Mouse (Mus musculus) ES-E14 (cell line): Measurements from ENCODE around the gene 4930519P11Rik. TPM values are rescaled to one million over a fixed set of nuclear protein-coding genes. Genes with fewer than 3 reads are reported as not detected.

Experiments used
- DNase-seq: peaks from one replicate; pipeline ENCODE4 v3.0.0-alpha.2; 2013; ENCODE audit warnings: low read depth, low spot score
- H3K27ac ChIP-seq: 2 replicates; pipeline ENCODE4 v1.5.1; 2012; ENCODE audit warnings: low read depth, mild to moderate bottlenecking, low read length, moderate library complexity, mixed read lengths; ENCODE audit not compliant: poor library complexity, insufficient read depth, severe bottlenecking
- H3K36me3 ChIP-seq: 2 replicates; pipeline ENCODE4 v1.6.1; 2012; ENCODE audit warnings: mild to moderate bottlenecking, low read length, moderate library complexity, mixed read lengths; ENCODE audit not compliant: control insufficient read depth, poor library complexity, insufficient read depth, severe bottlenecking
- H3K4me1 ChIP-seq, 2 experiments: fragments of 150-350 bp in 1 of 2; sonication (generic) in 1 of 2; 2 replicates each; pipeline ENCODE4 v1.6.1; 2012; ENCODE audit warnings: low read length in 2 of 2, mild to moderate bottlenecking in 1 of 2, mixed read lengths in 1 of 2; ENCODE audit not compliant: control insufficient read depth in 2 of 2, insufficient read depth in 2 of 2, poor library complexity in 1 of 2
- H3K4me3 ChIP-seq, 2 experiments: fragments of 150-350 bp in 1 of 2; sonication (generic) in 1 of 2; 2 replicates each; pipeline ENCODE4 v1.5.1; 2012; ENCODE audit warnings: low read length in 2 of 2, low read depth in 1 of 2, mild to moderate bottlenecking in 1 of 2, mixed read lengths in 1 of 2; ENCODE audit not compliant: insufficient read depth in 1 of 2, poor library complexity in 1 of 2, severe bottlenecking in 1 of 2
- H3K9ac ChIP-seq: 2 replicates; pipeline ENCODE4 v1.6.1; 2012; ENCODE audit warnings: low read depth, mild to moderate bottlenecking, low read length, mixed read lengths; ENCODE audit not compliant: poor library complexity, insufficient read depth, severe bottlenecking
- H3K9me3 ChIP-seq: fragments of 150-350 bp; sonication (generic); 2 replicates; pipeline ENCODE4 v1.6.1; 2012; ENCODE audit warnings: low read depth, mild to moderate bottlenecking, low read length; ENCODE audit not compliant: control insufficient read depth, insufficient read depth
- CHD2 ChIP-seq: IDR thresholded peaks from 2 replicates; pipeline ENCODE4 v1.6.1; 2014; ENCODE audit warnings: mild to moderate bottlenecking, low read depth, low read length, inconsistent platforms
- HCFC1 ChIP-seq: IDR thresholded peaks from 2 replicates; pipeline ENCODE4 v1.6.1; 2012; ENCODE audit warnings: low read length, inconsistent platforms, borderline replicate concordance; ENCODE audit not compliant: insufficient read depth
- MAFK ChIP-seq: IDR thresholded peaks from 2 replicates; pipeline ENCODE4 v1.6.1; 2014; ENCODE audit warnings: mild to moderate bottlenecking, low read depth, low read length, inconsistent platforms; ENCODE audit not compliant: insufficient read depth
- ZC3H11A ChIP-seq: IDR thresholded peaks from 2 replicates; pipeline ENCODE4 v1.6.1; 2012; ENCODE audit warnings: low read depth, mild to moderate bottlenecking, inconsistent platforms, low read length, borderline replicate concordance
- ZNF384 ChIP-seq: IDR thresholded peaks from 2 replicates; pipeline ENCODE4 v1.6.1; 2012; ENCODE audit warnings: low read depth, low read length, inconsistent platforms
- in situ Hi-C, 2 experiments: fragments of 600-800 bp; cut with MboI; formaldehyde crosslinking; loops; one replicate each; pipeline ENCODE4 v1.15.1; 2025; ENCODE audit warnings: low sequenced_read_pairs in 2 of 2, inconsistent platforms in 1 of 2; ENCODE audit not compliant: unreplicated experiment in 2 of 2
- total RNA-seq: library from RNA; depleted of rRNA; stranded (reverse); fragments of 300-350 nt; gene quantifications from 2 replicates; pipeline ENCODE4 v1.2.3, GENCODE M21; 2012

The 4930519P11Rik gene
- total RNA-seq, 1 experiment, result 0.67 TPM

DNA sequence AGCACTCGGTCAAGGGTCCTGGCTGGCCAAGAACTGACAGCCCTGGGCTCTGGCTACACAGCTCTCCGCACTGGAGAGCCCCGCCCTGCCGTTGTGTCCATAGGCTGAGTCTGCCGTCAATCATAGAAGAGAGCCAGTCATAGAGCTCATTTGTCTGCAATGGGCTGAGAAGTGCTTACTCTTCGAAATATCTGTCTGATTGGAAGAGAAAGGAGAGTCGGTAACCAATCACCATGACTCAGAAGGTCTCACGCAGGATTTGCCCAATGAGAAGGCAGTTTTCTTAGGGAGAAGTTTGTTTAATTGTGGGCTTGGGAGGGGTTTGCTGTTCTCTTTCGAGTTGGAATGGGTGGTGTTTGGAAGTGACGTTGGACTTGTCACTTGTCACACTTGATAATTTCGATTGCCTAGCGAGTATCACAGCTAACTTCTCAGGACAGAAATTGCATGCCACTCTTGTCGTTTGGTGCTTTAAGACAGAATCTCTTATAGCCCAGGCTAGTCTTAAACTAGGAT, 9.5 kb downstream of the 4930519P11Rik start, which contains the start of gene Pxmp4:
Gene Pxmp4 (minus strand): TSS at position 71 of the 516 bp plus-strand sequence.
- Histone ChIP-seq H3K36me3 (no peaks in the 10 kb centered on the region), H3K9me3 (no peaks in the 10 kb centered on the region), H3K4me3 (peak within 1 kb of the TSS; percentile 90 to 93), H3K9ac (peak within 1 kb of the TSS; percentile 85), H3K4me1 (peaks cover 0 to 3% of the 10 kb centered on the region in 2 experiments; a peak in 1 of 4 replicates), H3K27ac (no peak within 1 kb of the TSS)
- in situ Hi-C loops, result no loop called here
- peak; percentile 97 for DNase-seq
- TF ChIP-seq ZC3H11A, result no peak
- TF ChIP-seq MAFK, result peak; percentile 53; the same call in 1 of the 2 replicates
- TF ChIP-seq CHD2, result peak; percentile 95

GRCm38 (mm10) chr2:154603007-154603637, 10.1 kb downstream of the 4930519P11Rik start:
- in situ Hi-C loops, result no loop called here

GRCm38 (mm10) chr2:154601324-154601723, 11.9 kb downstream of the 4930519P11Rik start:
- no peaks in the 10 kb centered on the region for H3K36me3 ChIP-seq
- H3K27ac ChIP-seq, result no peak overlapping the region
- no peak overlapping the region for H3K4me3 ChIP-seq
- DNase-seq, result no peak
- TF ChIP-seq HCFC1 (no peak), CHD2 (no peak), MAFK (no peak), ZNF384 (no peak), ZC3H11A (no peak)
- in situ Hi-C loops, result no loop called here
- H3K9me3 ChIP-seq, result no peaks in the 10 kb centered on the region
- no peak overlapping the region for H3K9ac ChIP-seq
- 0 out of 4 replicates have a peak, but pooled peaks cover 0 to 3% of the 10 kb centered on the region in 2 experiments for H3K4me1 ChIP-seq

More at GRCm38 (mm10) chr2:154603007-154603637, 10.1 kb downstream of the 4930519P11Rik start:
- Histone ChIP-seq H3K4me1 (0 out of 4 replicates have a peak, but pooled peaks cover 0 to 3% of the 10 kb centered on the region in 2 experiments), H3K9ac (peak overlapping the region; percentile 85), H3K4me3 (peak overlapping the region; percentile 90 to 93), H3K9me3 (no peaks in the 10 kb centered on the region), H3K36me3 (no peaks in the 10 kb centered on the region), H3K27ac (no peak overlapping the region)
- TF ChIP-seq CHD2, result no peak
- TF ChIP-seq HCFC1, result no peak
- no peak for TF ChIP-seq ZC3H11A
- no peak for TF ChIP-seq ZNF384
- TF ChIP-seq MAFK, result no peak
- DNase-seq, result no peak

GRCm38 (mm10) chr2:154600586-154600985, 12.7 kb downstream of the 4930519P11Rik start:
- in situ Hi-C loops, result no loop called here

More at GRCm38 (mm10) chr2:154600586-154600985, 12.7 kb downstream of the 4930519P11Rik start:
- Histone ChIP-seq H3K9ac (no peak overlapping the region), H3K4me1 (0 out of 4 replicates have a peak, but pooled peaks cover 0 to 3% of the 10 kb centered on the region in 2 experiments), H3K9me3 (no peaks in the 10 kb centered on the region), H3K27ac (no peak overlapping the region), H3K36me3 (no peaks in the 10 kb centered on the region), H3K4me3 (no peak overlapping the region)
- TF ChIP-seq ZC3H11A (no peak), ZNF384 (no peak), MAFK (no peak), HCFC1 (no peak), CHD2 (no peak)
- no peak for DNase-seq
